Mouse (Mus musculus): Measurements from ENCODE around the gene Emx1. TPM values are rescaled to one million over a fixed set of nuclear protein-coding genes. Genes with fewer than 3 reads are reported as not detected.
"Not testable (repeated sequence)": the region's sequence is repeated elsewhere in the genome, so short reads cannot be mapped to it uniquely, and the experiment has no call there.

Gene Emx1
- polyA plus RNA-seq, 1 experiment = 0.11 TPM

- WGBS = 4% methylated on average over 34 of the region's 34 CpGs
- TF ChIP-seq POLR2A (IDR thresholded peaks at IDR 0.05; ENCODE audit: borderline replicate concordance, insufficient read depth, low read length) = no peak
- peak; percentile 43; the same call in 1 of the 2 replicates for TF ChIP-seq CTCF (IDR thresholded peaks at IDR 0.05; ENCODE audit: borderline replicate concordance, insufficient read depth, low read depth, low read length)
- no peak for DNase-seq
Measured at GRCm38 (mm10) chr6:85154861-85155528, 32.2 kb upstream of the Emx1 start.

GRCm38 (mm10) chr6:85156551-85156950, 30.7 kb upstream of the Emx1 start:
- H3K4me1 ChIP-seq (ENCODE audit: control insufficient read depth, insufficient read depth, low read length); H3K27ac ChIP-seq (ENCODE audit: insufficient read depth, low read length); DNase-seq; H3K4me3 ChIP-seq (replicated peaks; ENCODE audit: insufficient read depth, low read depth, low read length); H3K27me3 ChIP-seq (ENCODE audit: control insufficient read depth, insufficient read depth, low read length): not testable (repeated sequence)
- 82% methylated on average over 2 of the region's 2 CpGs for WGBS

More at GRCm38 (mm10) chr6:85154861-85155528, 32.2 kb upstream of the Emx1 start:
- H3K4me1 ChIP-seq (ENCODE audit: control insufficient read depth, insufficient read depth, low read length) = peaks cover 8% of the 10 kb centered on the region
- no peaks in the 10 kb centered on the region for H3K27me3 ChIP-seq (ENCODE audit: control insufficient read depth, insufficient read depth, low read length)
- no peak overlapping the region for H3K4me3 ChIP-seq (replicated peaks; ENCODE audit: insufficient read depth, low read depth, low read length)
- H3K27ac ChIP-seq (ENCODE audit: insufficient read depth, low read length) = no peak overlapping the region

- not testable (repeated sequence) for H3K4me3 ChIP-seq (replicated peaks; ENCODE audit: insufficient read depth, low read depth, low read length); DNase-seq; H3K4me1 ChIP-seq (ENCODE audit: control insufficient read depth, insufficient read depth, low read length); H3K27ac ChIP-seq (ENCODE audit: insufficient read depth, low read length); H3K27me3 ChIP-seq (ENCODE audit: control insufficient read depth, insufficient read depth, low read length)
- WGBS = 79% methylated on average over 4 of the region's 4 CpGs
Measured at GRCm38 (mm10) chr6:85158040-85158804, 29.0 kb upstream of the Emx1 start.

- 26% methylated on average over 6 of the region's 6 CpGs for WGBS
- H3K27ac ChIP-seq (ENCODE audit: insufficient read depth, low read length); H3K4me3 ChIP-seq (replicated peaks; ENCODE audit: insufficient read depth, low read depth, low read length); H3K27me3 ChIP-seq (ENCODE audit: control insufficient read depth, insufficient read depth, low read length); H3K4me1 ChIP-seq (ENCODE audit: control insufficient read depth, insufficient read depth, low read length): not testable (repeated sequence)
- peak; percentile 50 to 63 for DNase-seq
- peak; percentile 66; the same call in 1 of the 2 replicates for TF ChIP-seq CTCF (IDR thresholded peaks at IDR 0.05; ENCODE audit: borderline replicate concordance, insufficient read depth, low read depth, low read length)
Measured at GRCm38 (mm10) chr6:85159092-85159760, 28.0 kb upstream of the Emx1 start.

- peak; percentile 28 to 61 for DNase-seq
- Histone ChIP-seq H3K27ac (ENCODE audit: insufficient read depth, low read length) (no peak overlapping the region), H3K27me3 (ENCODE audit: control insufficient read depth, insufficient read depth, low read length) (no peaks in the 10 kb centered on the region), H3K4me3 (replicated peaks; ENCODE audit: insufficient read depth, low read depth, low read length) (no peak overlapping the region), H3K4me1 (ENCODE audit: control insufficient read depth, insufficient read depth, low read length) (no peaks in the 10 kb centered on the region)
- 47% methylated on average over 4 of the region's 4 CpGs for WGBS
- TF ChIP-seq POLR2A (IDR thresholded peaks at IDR 0.05; ENCODE audit: borderline replicate concordance, insufficient read depth, low read length) (no peak), CTCF (IDR thresholded peaks at IDR 0.05; ENCODE audit: borderline replicate concordance, insufficient read depth, low read depth, low read length) (peak; percentile 63)
Measured at GRCm38 (mm10) chr6:85160201-85160923, 26.9 kb upstream of the Emx1 start.

GRCm38 (mm10) chr6:85165440-85165921, 21.8 kb upstream of the Emx1 start:
- TF ChIP-seq POLR2A (IDR thresholded peaks at IDR 0.05; ENCODE audit: borderline replicate concordance, insufficient read depth, low read length) (no peak), CTCF (IDR thresholded peaks at IDR 0.05; ENCODE audit: borderline replicate concordance, insufficient read depth, low read depth, low read length) (no peak)
- H3K4me1 ChIP-seq (ENCODE audit: control insufficient read depth, insufficient read depth, low read length) = no peaks in the 10 kb centered on the region
- no peak for DNase-seq
- no peaks in the 10 kb centered on the region for H3K27me3 ChIP-seq (ENCODE audit: control insufficient read depth, insufficient read depth, low read length)
- 41% methylated on average over 11 of the region's 11 CpGs for WGBS
- no peak overlapping the region for H3K27ac ChIP-seq (ENCODE audit: insufficient read depth, low read length)
- no peak overlapping the region for H3K4me3 ChIP-seq (replicated peaks; ENCODE audit: insufficient read depth, low read depth, low read length)

GRCm38 (mm10) chr6:85179569-85179968, 7.7 kb upstream of the Emx1 start:
- DNase-seq = no peak
- no peaks in the 10 kb centered on the region for H3K4me1 ChIP-seq (ENCODE audit: control insufficient read depth, insufficient read depth, low read length)
- WGBS = 82% methylated on average over 3 of the region's 3 CpGs
- H3K27me3 ChIP-seq (ENCODE audit: control insufficient read depth, insufficient read depth, low read length) = no peaks in the 10 kb centered on the region
- TF ChIP-seq POLR2A (IDR thresholded peaks at IDR 0.05; ENCODE audit: borderline replicate concordance, insufficient read depth, low read length) = no peak
- TF ChIP-seq CTCF (IDR thresholded peaks at IDR 0.05; ENCODE audit: borderline replicate concordance, insufficient read depth, low read depth, low read length) = no peak
- H3K27ac ChIP-seq (ENCODE audit: insufficient read depth, low read length) = no peak overlapping the region
- no peak overlapping the region for H3K4me3 ChIP-seq (replicated peaks; ENCODE audit: insufficient read depth, low read depth, low read length)
